15 mouse cellular contexts compared by ENCODE assay signal in genomic region chr5:62716468-62716867, GRCm38 (mm10).
"Had no signal": no experiment of that assay in that cellular context is flagged by ENCODE, and none has a peak within 500 bp of the region (broad histone marks: within the 10 kb centered on the region; RNA-seq: fewer than 3 reads in every experiment).

No protein-coding gene starts in this region.

- H3K9ac ChIP-seq: neural tube, embryonic 12.5 days; neural tube, embryonic 13.5 days; neural tube, embryonic 15.5 days had no signal

- H3K36me3 ChIP-seq: neural tube, embryonic 12.5 days; neural tube, embryonic 13.5 days; neural tube, embryonic 15.5 days had no signal

- H3K4me3 ChIP-seq: neural tube, embryonic 12.5 days; neural tube, embryonic 13.5 days; neural tube, embryonic 15.5 days had no signal

- H3K27me3 ChIP-seq: neural tube, embryonic 12.5 days; neural tube, embryonic 13.5 days; neural tube, embryonic 15.5 days had no signal

- H3K4me1 ChIP-seq: neural tube, embryonic 12.5 days; neural tube, embryonic 13.5 days; neural tube, embryonic 15.5 days had no signal

- DNase-seq: retina, postnatal 1 day; right cerebral cortex, adult 18-20 months; right cerebral cortex, postnatal 14 days; right cerebral cortex, postnatal 25 days; right cerebral cortex, postnatal 4 days; spleen, adult 18-20 months; thymus, adult 18-20 months; thymus, adult 2 months; thymus, postnatal 14 days; thymus, postnatal 25 days; thymus, postnatal 36 days; thymus, postnatal 4 days had no signal

- H3K27ac ChIP-seq: neural tube, embryonic 12.5 days; neural tube, embryonic 13.5 days; neural tube, embryonic 15.5 days had no signal

- H3K4me2 ChIP-seq: neural tube, embryonic 12.5 days; neural tube, embryonic 13.5 days; neural tube, embryonic 15.5 days had no signal

- H3K9me3 ChIP-seq: neural tube, embryonic 12.5 days; neural tube, embryonic 13.5 days; neural tube, embryonic 15.5 days had no signal
